Mouse (Mus musculus) neutrophil, adult 5-6 weeks (primary cell): ENCODE data around the gene Srl. TPM values are rescaled to one million over a fixed set of nuclear protein-coding genes. Genes with fewer than 3 reads are reported as not detected.

Experiments used
- ATAC-seq: fragments of 151-379, 151-347 bp; 2 replicates; pipeline ENCODE4 v1.8.0; 2017; ENCODE audit warnings: mild to moderate bottlenecking, moderate TSS enrichment; ENCODE audit not compliant: insufficient number of reproducible peaks, poor library complexity, low FRiP score, severe bottlenecking; ENCODE audit errors: extremely low read depth
- total RNA-seq: library from RNA; stranded (forward); fragments of 200-1000 nt; gene quantifications from 2 replicates; pipeline ENCODE4 v1.2.3, GENCODE M21; 2017

Srl gene
- total RNA-seq, 1 experiment from 2014 or later, result 0.35 TPM

GRCm38 (mm10) chr16:4522879-4523278 lies 18.7 kb downstream of the Srl start:
- no peak for ATAC-seq

- no peak for ATAC-seq
Observed at GRCm38 (mm10) chr16:4521735-4522530, 19.7 kb downstream of the Srl start.

DNA sequence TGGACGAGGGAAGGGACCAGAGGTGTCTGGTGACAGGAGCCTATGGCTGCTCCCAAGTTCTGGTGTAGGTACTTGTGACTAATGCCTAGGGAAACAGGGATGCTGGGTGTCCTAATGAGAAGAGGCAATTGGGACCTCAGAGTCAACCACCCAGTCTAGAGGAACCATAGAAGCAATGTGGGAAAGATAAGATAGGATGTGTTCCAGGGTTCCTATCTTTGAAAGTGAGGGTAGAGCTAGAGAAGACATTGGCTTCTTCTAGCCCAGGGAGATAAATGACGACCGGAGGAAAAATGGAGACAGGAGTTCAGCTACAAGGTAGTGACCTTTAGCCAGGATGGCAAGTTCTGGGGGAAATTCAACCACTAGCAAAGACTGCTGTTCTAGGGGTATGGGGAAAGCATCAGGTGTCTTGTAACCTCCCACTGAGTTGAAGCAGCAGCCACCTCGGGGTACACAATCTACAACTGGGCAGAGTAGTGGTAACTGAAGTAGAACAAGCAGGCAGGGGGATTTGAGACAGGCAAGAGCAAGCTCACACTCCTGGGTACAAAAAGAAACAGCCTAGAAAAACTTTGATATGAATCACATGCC lies 20.4 kb downstream of the Srl start:
- no peak for ATAC-seq

DNA sequence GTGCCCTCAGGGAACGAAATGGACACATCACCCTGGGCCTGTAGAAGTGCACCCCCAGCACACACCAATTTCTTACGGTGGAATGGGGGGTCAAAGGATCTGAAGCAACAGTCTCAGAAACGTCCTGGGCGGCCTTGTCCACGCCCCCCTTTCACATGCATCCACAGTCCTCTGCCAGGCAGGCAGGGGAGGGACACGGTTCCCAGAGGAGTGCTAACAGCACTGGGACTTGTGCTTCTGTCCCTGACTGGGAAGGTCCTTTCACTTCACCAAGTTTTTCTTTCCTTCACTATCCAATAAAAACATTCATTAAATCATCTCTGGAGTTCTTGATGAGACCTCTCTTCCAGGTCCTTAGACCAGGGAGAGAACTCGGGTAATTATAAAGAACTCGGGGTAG lies 20.9 kb downstream of the Srl start:
- no peak for ATAC-seq

DNA sequence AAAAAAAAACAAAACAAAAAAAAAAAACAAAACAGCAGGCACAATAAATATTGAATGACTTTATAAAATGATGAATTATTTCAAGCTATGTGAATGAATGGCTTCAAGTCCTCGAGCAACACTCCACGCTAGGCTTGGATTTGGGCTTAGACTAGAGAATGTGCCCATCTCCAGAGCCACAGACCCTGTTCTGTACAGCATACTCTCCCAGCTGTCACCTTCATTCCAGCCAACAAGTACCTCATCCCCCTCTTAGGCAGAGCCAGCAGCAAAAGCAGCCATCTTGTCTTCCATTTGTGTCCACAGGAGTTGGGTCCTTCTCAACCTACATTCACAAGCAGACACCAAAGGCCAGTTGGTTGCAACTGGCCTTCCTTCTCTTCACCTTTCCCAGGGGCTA lies 21.8 kb downstream of the Srl start:
- ATAC-seq, result no peak

GRCm38 (mm10) chr16:4519157-4519556 lies 22.5 kb downstream of the Srl start:
- 0 out of 2 replicates have a peak, but pooled peaks have one; percentile 41 for ATAC-seq

DNA sequence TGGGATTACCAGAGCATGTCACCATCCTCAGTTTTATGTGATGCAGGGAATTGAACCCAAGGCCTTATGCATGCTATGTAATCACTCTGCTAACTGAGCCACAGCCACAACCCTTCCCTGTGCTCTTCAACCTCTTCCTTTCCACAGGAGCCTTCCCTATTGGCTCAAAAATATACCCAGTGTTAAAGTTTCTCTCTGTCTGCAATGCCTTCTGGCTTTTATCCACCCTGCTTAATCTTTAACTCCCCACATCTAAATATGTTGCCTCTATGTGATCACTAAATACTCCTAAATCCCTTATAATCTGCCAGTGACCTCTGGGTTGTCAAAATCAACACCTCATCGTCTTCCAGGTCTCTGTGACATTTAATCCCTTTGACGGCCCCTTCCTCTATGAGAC lies 23.7 kb downstream of the Srl start:
- ATAC-seq, result no peak

GRCm38 (mm10) chr16:4514383-4514782 lies 27.2 kb downstream of the Srl start:
- no peak for ATAC-seq

DNA sequence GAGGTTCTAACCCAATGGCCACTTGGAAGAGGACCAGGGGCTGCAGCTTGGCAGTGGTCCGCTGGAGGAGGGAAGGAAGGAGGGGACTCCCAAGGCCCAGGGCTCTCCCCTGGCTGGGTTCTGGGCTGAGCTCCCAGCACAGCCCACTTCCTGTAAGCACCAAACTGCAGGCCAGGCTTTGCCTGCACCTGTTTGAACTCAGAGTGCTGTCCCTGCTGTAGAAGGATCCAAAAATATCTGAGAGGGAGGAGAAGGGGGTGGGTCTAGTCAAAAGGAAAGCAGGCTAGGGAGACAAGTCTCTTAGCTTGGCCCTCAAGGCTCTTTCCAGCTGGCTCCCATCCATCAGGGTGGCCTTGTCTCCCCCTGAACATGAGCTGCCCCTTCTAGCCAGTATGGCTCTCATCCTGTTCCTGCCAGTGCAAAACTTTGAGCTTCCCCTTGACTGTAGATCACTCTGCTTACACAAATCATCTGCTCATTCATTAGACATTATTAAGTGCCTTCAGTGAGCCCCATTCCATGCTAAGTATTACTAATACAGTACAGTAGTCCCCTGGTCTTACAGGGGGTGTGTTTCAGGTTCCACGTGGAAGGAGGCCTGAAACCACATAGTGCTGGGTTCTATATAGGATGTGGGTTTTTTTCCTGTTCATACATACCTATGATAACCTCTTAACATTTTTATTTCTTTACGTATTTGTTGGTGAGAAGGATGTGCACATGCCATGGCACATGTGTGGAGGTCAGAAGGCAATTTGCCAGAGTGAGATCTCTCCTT lies 28.8 kb downstream of the Srl start:
- no peak for ATAC-seq

GRCm38 (mm10) chr16:4511371-4511770 lies 30.2 kb downstream of the Srl start:
- no peak for ATAC-seq

- ATAC-seq, result no peak
Observed at GRCm38 (mm10) chr16:4506181-4506580, 35.4 kb downstream of the Srl start.

- no peak for ATAC-seq
Observed at GRCm38 (mm10) chr16:4503495-4503894, 38.1 kb downstream of the Srl start.

DNA sequence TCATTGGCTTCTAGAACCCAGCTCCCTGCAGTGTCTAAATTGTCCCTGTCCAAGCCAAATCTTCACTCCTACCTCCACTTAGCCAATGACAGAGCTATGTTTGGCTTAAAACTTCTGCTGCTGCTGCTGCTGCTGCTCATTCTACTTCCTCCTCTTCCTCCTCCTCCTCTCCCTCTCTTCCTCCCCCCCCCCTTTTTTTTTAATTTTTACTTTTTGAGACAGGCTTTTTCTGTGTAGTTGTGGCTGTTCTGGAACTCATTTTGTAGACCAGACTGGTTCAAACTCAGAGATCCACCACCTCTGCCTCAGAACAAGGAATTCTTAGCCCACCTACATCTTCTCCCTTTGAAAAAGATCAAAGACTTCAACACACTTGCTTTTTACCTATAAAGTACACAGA lies 39.0 kb downstream of the Srl start:
- ATAC-seq, result no peak

- no peak for ATAC-seq
Observed at GRCm38 (mm10) chr16:4501703-4502102, 39.9 kb downstream of the Srl start.

GRCm38 (mm10) chr16:4500598-4501385 lies 40.8 kb downstream of the Srl start:
- peak; percentile 70 for ATAC-seq

- ATAC-seq, result no peak
Observed at GRCm38 (mm10) chr16:4497762-4498607, 43.6 kb downstream of the Srl start.

- no peak for ATAC-seq
Observed at GRCm38 (mm10) chr16:4496470-4496869, 45.1 kb downstream of the Srl start.

GRCm38 (mm10) chr16:4495861-4496260 lies 45.8 kb downstream of the Srl start:
- ATAC-seq, result no peak
